Mouse (Mus musculus) testis, adult 2 months (tissue): Measurements from ENCODE around the gene Rbms3.

Source experiments
- CTCF ChIP-seq: fragments of 200-500 bp; IDR thresholded peaks from 2 replicates; pipeline ENCODE4 v1.5.1; 2012; ENCODE audit warnings: low read depth, mild to moderate bottlenecking, inconsistent platforms, low read length, moderate library complexity; ENCODE audit not compliant: control insufficient read depth, insufficient read depth, insufficient replicate concordance
- POLR2A ChIP-seq: fragments of 200-500 bp; IDR thresholded peaks from 2 replicates; pipeline ENCODE4 v1.6.1; 2012; ENCODE audit warnings: low read depth, mild to moderate bottlenecking, inconsistent platforms, low read length, moderate library complexity; ENCODE audit not compliant: control insufficient read depth

DNA sequence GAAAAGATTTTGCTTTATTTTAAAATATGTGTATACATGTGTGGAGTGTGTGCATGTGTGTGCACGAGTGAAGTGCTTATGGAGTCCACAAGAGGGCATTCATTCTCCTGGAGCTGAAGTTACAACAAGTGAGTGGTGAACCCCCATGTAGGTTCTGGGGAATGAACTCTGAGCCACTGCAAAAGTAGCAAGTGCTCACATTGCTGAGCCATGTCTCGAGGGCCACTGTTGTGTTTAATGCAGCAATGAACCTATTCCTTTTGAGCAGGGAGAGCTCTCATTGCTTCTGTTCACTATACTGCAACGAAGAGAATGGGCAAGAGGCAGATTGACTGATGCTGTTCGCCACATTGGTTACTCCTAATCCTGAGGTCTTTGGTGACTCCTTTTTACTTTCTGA is 780.8 kb downstream of the Rbms3 start:
- TF ChIP-seq POLR2A, result no peak
- no peak for TF ChIP-seq CTCF
